Mouse (Mus musculus): Measurements from ENCODE around the gene Rab8b. TPM values are rescaled to one million over a fixed set of nuclear protein-coding genes. Genes with fewer than 3 reads are reported as not detected.

The Rab8b gene
- polyA plus RNA-seq, 1 experiment, result 27.6 TPM

GRCm38 (mm10) chr9:66930351-66930750 is 10.9 kb upstream of the Rab8b start:
- 87% methylated on average over 7 of the region's 7 CpGs for WGBS
- Histone ChIP-seq H3K27me3 (ENCODE audit: control insufficient read depth, insufficient read depth, low read length) (no peaks in the 10 kb centered on the region), H3K36me3 (ENCODE audit: control insufficient read depth, insufficient read depth, low read length) (no peaks in the 10 kb centered on the region), H3K27ac (ENCODE audit: control insufficient read depth, insufficient read depth, low read length) (no peak overlapping the region), H3K4me3 (ENCODE audit: control insufficient read depth, insufficient read depth, low read length) (no peak overlapping the region), H3K4me1 (replicated peaks; ENCODE audit: control insufficient read depth, insufficient read depth, low read length) (no peaks in the 10 kb centered on the region)
- no peak for TF ChIP-seq POLR2A (IDR thresholded peaks at IDR 0.05; ENCODE audit: control insufficient read depth, extremely low read depth, insufficient read depth, low read length, poor library complexity)
- TF ChIP-seq CTCF (IDR thresholded peaks at IDR 0.05; ENCODE audit: borderline replicate concordance, control insufficient read depth, extremely low read depth, insufficient read depth, low read length, poor library complexity), result no peak
- DNase-seq, result no peak

- Histone ChIP-seq H3K36me3 (ENCODE audit: control insufficient read depth, insufficient read depth, low read length) (no peaks in the 10 kb centered on the region), H3K27me3 (ENCODE audit: control insufficient read depth, insufficient read depth, low read length) (no peaks in the 10 kb centered on the region), H3K4me3 (ENCODE audit: control insufficient read depth, insufficient read depth, low read length) (no peak overlapping the region), H3K4me1 (replicated peaks; ENCODE audit: control insufficient read depth, insufficient read depth, low read length) (no peaks in the 10 kb centered on the region), H3K27ac (ENCODE audit: control insufficient read depth, insufficient read depth, low read length) (no peak overlapping the region)
- WGBS, result 95% methylated on average over 8 of the region's 8 CpGs
- TF ChIP-seq POLR2A (IDR thresholded peaks at IDR 0.05; ENCODE audit: control insufficient read depth, extremely low read depth, insufficient read depth, low read length, poor library complexity) (no peak), CTCF (IDR thresholded peaks at IDR 0.05; ENCODE audit: borderline replicate concordance, control insufficient read depth, extremely low read depth, insufficient read depth, low read length, poor library complexity) (no peak)
- DNase-seq, result no peak
Measured at GRCm38 (mm10) chr9:66927696-66928402, 8.4 kb upstream of the Rab8b start.

GRCm38 (mm10) chr9:66925853-66926252 is 6.4 kb upstream of the Rab8b start:
- Histone ChIP-seq H3K27me3 (ENCODE audit: control insufficient read depth, insufficient read depth, low read length) (no peaks in the 10 kb centered on the region), H3K36me3 (ENCODE audit: control insufficient read depth, insufficient read depth, low read length) (no peaks in the 10 kb centered on the region), H3K4me3 (ENCODE audit: control insufficient read depth, insufficient read depth, low read length) (no peak overlapping the region), H3K4me1 (replicated peaks; ENCODE audit: control insufficient read depth, insufficient read depth, low read length) (no peaks in the 10 kb centered on the region), H3K27ac (ENCODE audit: control insufficient read depth, insufficient read depth, low read length) (no peak overlapping the region)
- TF ChIP-seq CTCF (IDR thresholded peaks at IDR 0.05; ENCODE audit: borderline replicate concordance, control insufficient read depth, extremely low read depth, insufficient read depth, low read length, poor library complexity) (no peak), POLR2A (IDR thresholded peaks at IDR 0.05; ENCODE audit: control insufficient read depth, extremely low read depth, insufficient read depth, low read length, poor library complexity) (no peak)
- WGBS, result 37% methylated on average over 3 of the region's 3 CpGs
- DNase-seq, result no peak

- no peaks in the 10 kb centered on the region for H3K36me3 ChIP-seq (ENCODE audit: control insufficient read depth, insufficient read depth, low read length)
- H3K4me3 ChIP-seq (ENCODE audit: control insufficient read depth, insufficient read depth, low read length), result no peak overlapping the region
- DNase-seq, result no peak
- WGBS, result 100% methylated on average over 1 of the region's 1 CpGs
- peaks cover 8% of the 10 kb centered on the region for H3K4me1 ChIP-seq (replicated peaks; ENCODE audit: control insufficient read depth, insufficient read depth, low read length)
- H3K27me3 ChIP-seq (ENCODE audit: control insufficient read depth, insufficient read depth, low read length), result no peaks in the 10 kb centered on the region
- TF ChIP-seq POLR2A (IDR thresholded peaks at IDR 0.05; ENCODE audit: control insufficient read depth, extremely low read depth, insufficient read depth, low read length, poor library complexity), result no peak
- TF ChIP-seq CTCF (IDR thresholded peaks at IDR 0.05; ENCODE audit: borderline replicate concordance, control insufficient read depth, extremely low read depth, insufficient read depth, low read length, poor library complexity), result no peak
- no peak overlapping the region for H3K27ac ChIP-seq (ENCODE audit: control insufficient read depth, insufficient read depth, low read length)
Measured at GRCm38 (mm10) chr9:66922076-66922475, 2.6 kb upstream of the Rab8b start.

GRCm38 (mm10) chr9:66920488-66921279 is 1.2 kb upstream of the Rab8b start:
- no peak overlapping the region for H3K27ac ChIP-seq (ENCODE audit: control insufficient read depth, insufficient read depth, low read length)
- H3K4me1 ChIP-seq (replicated peaks; ENCODE audit: control insufficient read depth, insufficient read depth, low read length), result peaks cover 9% of the 10 kb centered on the region
- DNase-seq, result peak; percentile 42
- TF ChIP-seq CTCF (IDR thresholded peaks at IDR 0.05; ENCODE audit: borderline replicate concordance, control insufficient read depth, extremely low read depth, insufficient read depth, low read length, poor library complexity), result no peak
- TF ChIP-seq POLR2A (IDR thresholded peaks at IDR 0.05; ENCODE audit: control insufficient read depth, extremely low read depth, insufficient read depth, low read length, poor library complexity), result no peak
- H3K36me3 ChIP-seq (ENCODE audit: control insufficient read depth, insufficient read depth, low read length), result no peaks in the 10 kb centered on the region
- no peaks in the 10 kb centered on the region for H3K27me3 ChIP-seq (ENCODE audit: control insufficient read depth, insufficient read depth, low read length)
- WGBS, result 19% methylated on average over 6 of the region's 6 CpGs
- no peak overlapping the region for H3K4me3 ChIP-seq (ENCODE audit: control insufficient read depth, insufficient read depth, low read length)

GRCm38 (mm10) chr9:66919981-66920380 is 494 bp upstream of the Rab8b start:
- Histone ChIP-seq H3K4me1 (replicated peaks; ENCODE audit: control insufficient read depth, insufficient read depth, low read length) (peaks cover 15% of the 10 kb centered on the region), H3K27me3 (ENCODE audit: control insufficient read depth, insufficient read depth, low read length) (no peaks in the 10 kb centered on the region), H3K27ac (ENCODE audit: control insufficient read depth, insufficient read depth, low read length) (no peak overlapping the region), H3K4me3 (ENCODE audit: control insufficient read depth, insufficient read depth, low read length) (peak overlapping the region; percentile 41), H3K36me3 (ENCODE audit: control insufficient read depth, insufficient read depth, low read length) (no peaks in the 10 kb centered on the region)
- TF ChIP-seq POLR2A (IDR thresholded peaks at IDR 0.05; ENCODE audit: control insufficient read depth, extremely low read depth, insufficient read depth, low read length, poor library complexity) (no peak), CTCF (IDR thresholded peaks at IDR 0.05; ENCODE audit: borderline replicate concordance, control insufficient read depth, extremely low read depth, insufficient read depth, low read length, poor library complexity) (no peak)
- 1% methylated on average over 14 of the region's 14 CpGs for WGBS
- peak; percentile 26 for DNase-seq

Data from thymus, adult 2 months (tissue).